Mouse (Mus musculus) lung, postnatal 4 days (tissue): ENCODE measurements around the gene Sh2d3c.

ENCODE experiments used
- DNase-seq, 2 experiments: peaks; one replicate each; pipeline ENCODE4 v3.0.0; 2021

The Sh2d3c gene

DNA sequence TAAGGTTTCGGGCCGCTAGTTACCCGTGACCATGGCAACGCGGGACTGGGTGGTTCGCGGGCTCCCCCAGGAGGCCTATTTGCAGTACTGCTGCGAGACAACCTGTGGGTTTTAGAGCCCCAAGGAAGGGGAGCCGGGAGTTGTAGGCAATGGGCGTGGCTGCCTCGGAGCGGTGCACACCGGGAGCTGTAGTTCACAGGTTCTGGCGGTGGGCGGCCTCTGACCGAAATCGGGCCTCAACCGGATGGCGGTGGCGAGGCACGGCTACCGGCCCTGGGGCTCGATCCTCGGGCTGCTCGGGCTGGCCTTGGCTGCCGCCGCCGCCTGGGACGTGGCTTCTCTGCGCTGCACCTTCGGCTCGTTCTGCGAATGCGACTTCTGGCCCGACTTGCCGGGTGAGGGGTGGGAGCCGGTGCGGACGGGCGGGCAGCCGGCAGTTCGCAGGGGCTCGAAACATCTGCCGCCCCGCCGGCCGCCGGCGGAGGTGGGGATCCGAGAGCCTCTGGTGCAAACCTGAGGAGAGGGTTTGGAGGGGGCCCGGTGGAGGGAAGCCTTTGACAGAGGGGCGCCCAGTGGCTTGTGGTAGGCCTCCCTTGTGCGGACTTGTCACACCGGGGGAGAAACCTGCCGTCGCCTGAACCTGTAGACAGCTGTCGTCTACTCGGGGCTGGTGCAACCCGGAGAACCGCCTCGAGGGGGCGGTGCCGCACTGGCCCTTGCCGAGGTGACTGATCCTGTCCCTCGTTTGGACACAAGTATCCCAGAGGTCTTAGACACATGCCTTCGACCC lies 36.4 kb downstream of the Sh2d3c start, which contains the start of gene Tor2a:
Tor2a (plus strand) TSS at position 179 of the 790 bp plus-strand sequence.
- peak; percentile 98 for DNase-seq

DNA sequence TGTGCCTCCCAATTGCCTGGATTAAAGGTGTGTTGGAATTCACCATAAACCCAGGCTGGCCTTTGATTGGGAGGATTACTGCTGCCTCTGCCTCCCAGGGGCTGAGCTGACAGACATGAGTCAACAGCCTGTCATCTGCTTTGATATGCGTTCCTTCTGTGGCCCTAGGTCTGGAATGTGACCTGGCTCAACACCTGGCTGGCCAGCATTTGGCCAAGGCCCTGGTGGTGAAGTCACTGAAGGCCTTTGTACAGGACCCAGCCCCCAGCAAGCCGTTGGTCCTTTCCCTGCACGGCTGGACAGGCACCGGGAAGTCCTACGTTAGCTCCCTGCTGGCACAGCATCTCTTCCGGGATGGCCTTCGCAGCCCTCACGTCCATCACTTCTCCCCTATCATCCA lies 37.6 kb downstream of the Sh2d3c start:
- no peak for DNase-seq

DNA sequence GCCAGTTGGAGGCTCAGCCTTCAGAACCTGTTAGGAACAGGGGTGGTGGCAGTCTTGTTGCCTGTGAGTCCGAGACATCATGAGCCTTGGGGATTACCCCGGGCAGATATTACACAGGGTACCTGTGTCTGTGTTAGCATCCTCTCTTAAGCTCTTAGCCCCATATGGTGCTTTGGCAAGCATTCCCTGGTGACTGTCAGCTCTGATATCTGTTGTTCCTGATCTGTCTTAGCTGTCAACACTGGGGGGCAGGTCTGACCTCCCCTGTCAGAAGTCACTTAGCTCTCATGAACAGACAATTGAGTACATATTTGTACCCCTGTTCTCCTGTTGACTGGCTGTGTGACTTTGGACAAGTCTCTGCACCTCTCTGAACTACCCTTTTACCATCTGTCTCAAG lies 38.1 kb downstream of the Sh2d3c start:
- DNase-seq, result no peak

DNA sequence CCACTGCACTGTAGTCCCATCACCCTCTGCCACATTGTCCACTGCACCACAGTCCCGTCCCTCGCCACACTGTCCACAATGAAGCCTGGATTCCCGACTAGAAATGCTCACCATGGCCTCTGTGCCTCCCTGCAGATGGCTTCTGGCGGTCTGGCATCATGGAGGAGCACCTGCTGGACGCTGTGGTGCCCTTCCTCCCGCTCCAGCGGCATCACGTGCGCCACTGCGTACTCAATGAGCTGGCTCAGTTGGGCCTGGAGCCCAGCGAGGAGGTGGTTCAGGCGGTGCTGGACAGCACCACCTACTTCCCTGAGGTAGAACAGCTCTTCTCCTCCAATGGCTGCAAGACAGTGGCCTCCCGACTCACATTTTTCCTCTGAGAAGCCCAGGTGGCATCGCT lies 40.5 kb downstream of the Sh2d3c start:
- DNase-seq, result no peak

DNA sequence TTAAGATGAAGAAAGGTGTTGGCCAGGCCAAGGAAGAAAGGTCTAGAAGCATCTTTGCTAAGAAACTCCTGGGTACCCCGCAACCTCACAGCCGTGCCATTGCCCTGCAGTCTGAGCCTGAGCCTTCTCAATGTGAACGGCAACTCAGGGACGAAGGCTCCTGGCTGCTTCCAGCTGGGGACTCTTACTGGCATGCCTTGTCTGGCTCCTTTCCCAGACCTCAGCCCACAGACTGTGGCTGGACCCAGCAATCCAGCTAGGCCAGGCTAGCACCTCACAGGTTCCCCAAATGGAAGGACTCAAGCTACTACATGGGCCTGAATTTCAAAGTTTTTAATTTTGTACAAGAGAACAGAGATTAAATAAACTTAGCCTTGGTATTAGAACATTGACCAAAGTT lies 41.0 kb downstream of the Sh2d3c start:
- DNase-seq, result no peak

DNA sequence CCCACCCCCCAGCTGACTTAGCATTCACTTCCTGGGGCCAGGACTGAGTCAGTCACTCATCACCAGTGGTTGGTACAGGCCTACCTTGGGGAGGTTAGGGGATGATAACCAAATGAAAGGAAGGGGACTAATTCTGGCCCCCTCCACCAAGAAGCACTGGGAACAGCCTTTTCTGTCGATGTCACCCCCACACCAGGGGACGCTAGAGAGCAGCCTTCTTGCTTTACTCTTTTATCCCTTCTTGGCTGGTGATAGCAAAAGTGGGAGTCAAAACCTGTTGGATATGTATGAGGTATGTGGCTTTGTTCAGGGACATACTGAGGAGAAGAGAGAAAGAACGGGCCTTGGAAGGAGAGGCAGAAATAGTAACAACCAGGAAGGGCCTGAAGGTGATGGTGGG lies 42.5 kb downstream of the Sh2d3c start:
- DNase-seq, result no peak

DNA sequence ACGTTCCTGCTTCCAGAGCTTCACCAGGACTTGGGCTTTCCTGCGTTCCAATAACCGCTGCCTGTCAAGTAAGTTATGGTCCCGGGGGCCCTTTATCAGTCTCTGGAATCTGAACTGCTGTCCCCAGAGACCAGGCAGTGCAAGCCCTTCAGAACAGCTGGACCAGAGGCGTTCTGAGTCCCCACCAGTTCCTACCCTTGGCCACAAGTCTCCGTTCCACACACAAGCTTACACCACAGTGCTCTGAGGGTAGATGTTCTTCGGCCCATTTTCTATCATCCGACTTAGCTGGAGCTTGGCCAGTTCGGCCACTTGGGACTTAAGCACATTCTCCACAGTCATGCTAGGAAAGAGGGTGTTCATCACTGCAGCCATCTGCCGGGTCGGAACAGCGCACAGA lies 46.4 kb downstream of the Sh2d3c start:
- no peak for DNase-seq

DNA sequence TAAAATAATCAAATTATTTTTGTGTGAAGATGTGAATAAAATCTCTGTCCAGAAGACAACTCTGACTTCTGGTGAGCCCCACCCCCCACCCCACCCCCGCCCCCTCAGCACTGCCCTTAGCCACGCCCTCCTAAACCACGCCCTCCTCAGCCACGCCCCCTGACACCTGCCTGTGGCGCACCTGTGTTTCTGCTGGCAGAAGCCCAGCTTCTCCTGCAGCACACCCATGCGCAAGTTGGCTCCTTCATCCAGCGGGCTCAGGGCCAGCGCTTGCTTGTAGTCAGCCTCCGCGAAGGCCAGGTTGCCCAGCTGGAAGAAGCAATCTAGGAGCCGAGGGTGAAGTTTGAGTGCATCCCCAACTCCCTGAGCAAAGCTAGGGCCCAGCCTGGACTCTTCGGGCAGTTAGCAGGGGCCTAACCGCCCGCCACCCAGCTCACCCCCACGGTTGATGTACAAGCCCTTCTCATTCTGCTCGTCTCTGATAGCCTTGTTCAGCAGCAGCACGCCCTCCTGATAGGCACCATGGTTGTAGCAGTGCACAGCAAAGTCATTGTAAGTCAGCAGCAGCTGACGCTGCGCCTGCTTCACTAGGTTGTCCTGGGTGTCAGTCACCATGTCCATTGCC lies 47.9 kb downstream of the Sh2d3c start:
- peak; percentile 73 to 78 for DNase-seq

DNA sequence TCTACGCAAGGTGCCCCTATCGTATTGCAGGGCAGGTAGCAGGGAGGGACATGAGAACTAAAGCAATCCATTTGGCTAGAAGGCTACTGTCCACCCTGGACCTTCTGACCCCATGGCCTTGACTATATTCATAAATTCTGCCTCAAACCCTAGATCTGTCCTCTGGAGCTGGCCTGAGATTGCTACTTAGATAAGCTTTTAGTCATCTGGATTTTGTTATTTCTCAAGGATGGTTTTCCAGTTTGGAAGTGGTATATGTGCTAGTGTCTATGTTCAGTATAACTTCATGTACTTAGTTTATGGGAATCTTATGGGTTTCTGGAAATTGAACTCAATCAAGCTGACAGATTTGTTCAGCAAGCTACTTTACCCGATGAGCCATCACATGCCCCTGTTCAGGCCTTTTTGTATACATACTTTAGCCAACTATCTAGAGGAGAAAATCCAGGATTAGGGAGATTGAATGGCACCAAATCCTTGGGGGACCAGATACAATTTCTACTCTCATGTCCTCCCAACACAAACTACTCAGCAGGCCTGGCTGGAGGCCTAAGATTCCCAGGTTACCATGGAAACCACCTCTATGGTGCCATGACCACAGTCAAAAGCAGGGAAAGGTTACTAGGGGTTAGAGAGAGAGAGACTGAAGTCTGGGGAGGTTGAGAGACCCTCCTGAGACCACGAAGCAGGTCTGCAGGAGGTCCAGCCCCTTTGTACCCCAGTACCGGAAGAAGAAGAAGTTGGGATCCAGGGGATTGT lies 48.7 kb downstream of the Sh2d3c start:
- DNase-seq, result no peak

DNA sequence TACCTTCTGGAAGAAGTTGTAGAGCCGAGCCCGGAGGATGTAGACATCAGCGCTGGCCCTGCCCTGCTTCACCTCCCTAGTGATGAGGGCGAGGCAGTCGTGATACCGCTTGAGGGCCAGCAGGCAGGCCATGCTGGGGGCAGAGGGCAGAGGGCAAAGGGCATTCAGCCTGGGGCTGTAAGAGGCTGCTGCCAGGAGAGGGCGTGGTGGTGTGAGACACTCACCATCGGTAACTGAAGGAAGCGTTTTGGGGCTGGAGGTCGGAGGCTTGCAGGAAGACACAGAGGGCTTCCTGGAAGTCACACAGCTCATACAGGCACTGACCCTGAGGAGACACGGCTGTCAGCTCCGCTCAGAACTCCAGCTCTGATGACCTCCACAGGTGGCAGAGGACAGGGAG lies 51.0 kb downstream of the Sh2d3c start:
- no peak for DNase-seq

DNA sequence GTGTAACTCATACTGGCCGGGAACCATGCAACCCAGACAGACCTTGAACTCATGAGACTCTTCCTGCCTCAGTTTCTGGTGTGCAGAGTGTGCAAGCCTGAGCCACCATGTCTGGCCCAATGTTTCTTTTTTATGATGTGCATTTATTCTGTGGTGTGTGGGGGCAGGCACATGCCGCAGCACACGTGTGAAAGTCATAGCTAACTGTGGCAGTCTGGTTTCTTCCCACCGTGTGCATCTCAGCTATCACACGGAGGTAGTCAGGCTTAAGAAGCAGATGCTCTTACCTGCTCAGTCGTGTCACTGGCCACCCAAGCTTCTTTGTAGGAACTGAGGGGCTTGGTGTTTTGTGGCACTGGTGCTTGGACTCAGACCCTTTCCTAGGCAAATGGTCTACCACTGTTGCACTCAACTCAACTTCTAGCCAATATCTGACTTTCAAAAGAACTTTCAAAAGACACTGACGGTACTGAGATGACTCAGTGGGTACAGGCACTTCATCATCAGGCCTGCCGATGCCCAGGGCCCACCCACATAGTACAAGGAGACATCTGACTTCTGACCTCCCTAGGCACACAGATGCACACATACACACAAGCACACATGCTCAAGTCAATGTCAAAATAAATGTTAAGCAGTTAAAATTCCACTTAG lies 51.9 kb downstream of the Sh2d3c start:
- DNase-seq, result no peak

DNA sequence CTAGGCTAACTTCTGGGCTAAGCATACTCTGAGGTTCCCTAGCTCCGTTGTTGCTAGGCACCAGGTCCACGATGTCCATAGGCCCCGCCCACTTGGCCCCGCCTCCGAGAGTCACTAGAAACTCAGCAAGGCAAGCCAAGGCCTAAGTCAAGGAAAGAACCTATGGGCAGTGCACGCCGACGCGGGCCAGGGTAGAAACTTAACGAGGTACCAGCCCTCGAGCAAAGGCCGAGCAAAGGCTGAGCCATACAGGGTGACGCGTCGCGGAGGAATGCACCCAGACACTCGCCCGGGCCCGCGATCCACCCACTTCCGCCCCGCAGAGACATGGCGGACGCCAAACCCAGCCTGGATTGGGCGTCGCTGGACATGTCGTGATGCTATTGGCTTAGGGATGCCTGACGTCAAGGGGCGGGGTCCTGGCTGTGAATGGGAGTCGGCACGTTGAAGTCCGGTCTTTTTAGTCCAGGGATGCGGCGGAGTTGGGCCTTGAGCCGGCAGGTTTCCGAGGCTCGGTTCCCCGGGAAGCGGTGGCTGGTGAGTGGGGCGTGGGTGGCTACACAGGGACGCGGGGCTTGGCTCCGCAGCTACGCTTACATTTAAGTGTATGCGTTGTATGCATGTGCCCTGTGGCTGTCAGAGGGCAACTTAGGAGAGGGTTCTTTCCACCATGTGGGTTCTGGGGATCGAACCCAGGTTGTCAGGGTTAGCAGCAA lies 54.7 kb downstream of the Sh2d3c start, which contains the start of the genes Ttc16 and Ptrh1:
Ttc16 (minus strand) TSS at position 275 of the 716 bp plus-strand sequence.
Ptrh1 (plus strand) TSS at position 428 of the 716 bp plus-strand sequence.
- peak; percentile 98 to 99 for DNase-seq

DNA sequence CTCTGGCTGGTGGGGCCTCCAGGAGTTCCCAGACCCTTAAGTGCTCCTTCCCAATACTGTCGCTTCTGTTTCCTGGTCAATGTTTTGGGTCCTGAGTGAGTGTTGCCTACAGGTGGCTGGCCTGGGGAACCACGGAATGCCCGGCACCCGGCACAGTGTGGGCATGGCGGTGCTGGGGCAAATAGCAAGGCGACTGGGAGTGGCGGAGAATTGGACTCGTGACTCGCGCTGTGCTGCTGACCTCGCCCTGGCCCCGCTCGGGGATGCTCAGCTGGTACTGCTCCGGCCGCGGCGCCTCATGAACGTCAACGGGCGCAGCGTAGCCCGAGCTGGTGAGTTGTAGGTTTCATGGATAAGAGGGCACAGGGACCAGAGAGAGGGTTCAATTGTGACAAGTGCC lies 55.3 kb downstream of the Sh2d3c start:
- no peak for DNase-seq

DNA sequence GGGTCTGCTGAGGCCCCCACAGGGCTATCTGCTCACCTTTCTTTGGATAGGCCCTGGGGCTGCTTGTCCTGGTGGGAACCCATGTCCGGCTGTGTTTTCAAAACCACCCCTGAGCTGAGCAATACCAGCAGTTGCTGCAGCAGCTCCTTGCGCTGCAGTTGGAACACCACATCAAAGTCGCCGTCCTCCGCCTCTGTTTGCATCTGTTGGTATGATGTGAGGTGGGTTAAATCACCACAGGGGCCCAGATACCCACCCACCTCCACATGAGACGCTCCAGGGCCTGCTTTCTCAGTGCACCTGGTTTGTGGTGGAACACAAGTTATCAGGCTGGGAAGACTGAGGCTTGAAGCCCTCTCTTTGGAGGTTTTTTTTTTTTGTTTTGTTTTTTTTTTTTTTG lies 57.2 kb downstream of the Sh2d3c start:
- DNase-seq, result no peak

DNA sequence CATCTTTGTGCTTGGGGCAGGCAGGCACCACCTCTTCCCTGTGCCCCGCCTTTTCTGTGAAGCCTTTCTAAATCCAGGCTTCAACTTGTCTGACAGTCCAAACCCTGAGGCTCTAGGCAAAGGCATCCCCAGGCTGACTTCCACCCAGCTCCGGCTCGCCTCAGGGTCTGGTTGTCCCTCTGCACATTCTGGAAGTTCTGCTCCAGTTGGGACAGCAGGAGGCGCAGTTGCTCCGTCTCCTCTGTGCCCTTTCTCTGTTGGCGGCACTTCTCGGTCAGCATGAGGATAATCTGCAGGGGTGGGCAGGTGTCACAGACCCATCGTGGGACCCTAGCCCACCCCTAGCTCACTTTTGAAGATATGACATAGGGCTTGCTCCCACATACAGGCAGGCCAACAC lies 58.3 kb downstream of the Sh2d3c start:
- DNase-seq, result peak; percentile 80 to 83

DNA sequence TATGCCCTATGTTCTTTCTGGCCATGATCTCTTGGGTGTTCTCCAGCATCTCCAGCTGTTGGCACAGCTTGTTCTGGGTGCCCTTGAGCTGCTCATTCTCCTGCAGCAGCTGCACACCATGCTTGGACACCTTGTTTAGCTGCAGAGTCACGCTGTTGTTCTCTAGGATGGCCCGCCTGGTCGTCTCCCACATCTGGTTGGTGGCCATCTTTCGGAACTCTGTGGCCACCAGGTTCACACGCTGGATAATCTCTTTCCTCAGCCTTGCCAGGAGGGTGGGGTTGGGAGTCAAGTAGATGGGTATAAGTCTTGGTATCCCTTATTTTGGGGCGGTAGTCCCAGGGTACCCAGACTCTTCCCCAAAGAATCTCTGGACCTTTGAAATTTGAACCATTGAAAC lies 58.9 kb downstream of the Sh2d3c start:
- DNase-seq, result no peak

DNA sequence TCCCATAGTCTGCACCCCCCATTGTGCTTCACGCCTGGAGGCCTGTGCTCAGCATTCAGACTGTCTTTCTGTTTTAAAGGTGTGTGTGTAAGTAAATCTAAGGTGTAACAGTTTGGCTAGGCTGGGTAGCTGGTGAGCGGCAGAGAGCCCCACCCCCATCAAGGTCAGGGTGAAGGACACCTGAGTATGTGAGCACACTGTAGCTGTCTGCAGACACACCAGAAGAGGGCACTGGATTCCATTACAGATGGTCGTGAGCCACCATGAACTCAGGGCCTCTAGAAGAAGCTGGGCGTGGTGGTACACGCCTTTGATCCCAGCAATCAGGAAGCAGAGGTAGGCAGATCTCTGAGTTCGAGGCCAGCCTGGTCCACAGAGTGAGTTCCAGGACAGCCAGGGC lies 60.9 kb downstream of the Sh2d3c start:
- DNase-seq, result no peak

DNA sequence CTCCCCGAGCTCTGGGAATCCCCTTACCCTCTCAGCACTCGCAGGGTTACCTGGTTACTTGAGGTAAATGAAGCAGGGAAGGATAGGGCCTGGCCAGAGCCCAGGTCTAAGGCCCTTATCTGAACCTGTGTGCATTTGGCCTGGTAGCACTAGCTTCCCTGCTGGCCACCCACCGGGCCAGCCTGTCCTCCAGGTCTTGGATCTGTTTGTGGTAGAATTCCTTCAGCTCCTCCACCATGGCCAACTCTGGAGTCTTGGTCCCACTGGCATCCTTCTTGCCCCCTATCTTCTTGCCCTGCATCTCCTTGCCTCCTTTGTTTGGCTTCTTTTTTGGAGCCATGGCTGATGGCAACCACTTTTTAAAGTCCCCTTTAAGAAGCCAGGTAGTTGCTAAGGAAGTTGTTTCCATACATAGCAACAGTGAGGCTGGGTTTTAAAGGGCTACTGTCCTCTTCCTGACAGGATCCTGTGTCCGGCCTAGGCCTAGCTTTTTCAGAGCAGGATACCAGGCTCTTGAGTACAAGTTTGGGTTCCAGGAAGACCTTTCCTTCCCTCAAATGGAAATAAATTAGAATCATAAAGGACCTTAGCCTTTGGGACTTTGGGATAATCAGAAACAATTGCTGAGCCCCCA lies 63.3 kb downstream of the Sh2d3c start, which contains the start of gene Cfap157:
Cfap157 (minus strand) TSS at position 381 of the 634 bp plus-strand sequence.
- DNase-seq, result peak in 1 of 2 experiments; percentile 35

DNA sequence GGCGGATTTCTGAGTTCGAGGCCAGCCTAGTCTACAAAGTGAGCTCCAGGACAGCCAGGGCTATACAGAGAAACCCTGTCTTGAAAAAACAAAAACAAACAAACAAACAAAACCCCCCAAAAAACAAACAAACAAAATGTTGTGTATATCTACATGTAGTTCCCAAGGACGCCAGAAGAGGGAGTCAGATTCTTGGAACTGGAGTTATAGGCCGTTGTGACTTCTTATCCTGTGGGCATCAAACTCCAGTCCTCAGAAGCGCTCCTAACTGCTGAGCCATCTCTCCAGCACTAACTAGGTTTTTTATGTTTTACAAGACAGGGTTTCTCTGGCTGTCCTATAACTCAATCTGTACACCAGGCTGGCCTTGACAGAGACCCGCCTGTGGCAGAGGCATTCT lies 66.3 kb downstream of the Sh2d3c start:
- no peak for DNase-seq

DNA sequence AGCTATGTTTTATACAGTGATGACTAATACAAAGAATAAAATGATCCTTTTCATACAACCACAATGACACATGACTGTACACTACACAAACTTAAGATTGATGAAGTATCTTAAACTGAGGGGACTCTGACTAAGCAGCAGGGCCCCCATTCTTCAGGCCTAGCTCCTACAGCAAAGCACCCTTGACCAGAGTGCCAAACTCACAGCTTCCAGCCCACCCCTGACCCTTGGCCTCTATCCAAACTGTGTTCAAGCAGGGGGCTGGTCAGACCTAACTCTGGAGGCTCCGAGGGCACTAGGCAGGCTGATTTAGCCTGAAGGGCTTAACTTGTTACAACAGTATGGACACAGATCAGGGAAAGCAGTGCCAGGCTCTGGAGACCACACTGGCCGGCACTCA lies 67.7 kb downstream of the Sh2d3c start:
- DNase-seq, result no peak

DNA sequence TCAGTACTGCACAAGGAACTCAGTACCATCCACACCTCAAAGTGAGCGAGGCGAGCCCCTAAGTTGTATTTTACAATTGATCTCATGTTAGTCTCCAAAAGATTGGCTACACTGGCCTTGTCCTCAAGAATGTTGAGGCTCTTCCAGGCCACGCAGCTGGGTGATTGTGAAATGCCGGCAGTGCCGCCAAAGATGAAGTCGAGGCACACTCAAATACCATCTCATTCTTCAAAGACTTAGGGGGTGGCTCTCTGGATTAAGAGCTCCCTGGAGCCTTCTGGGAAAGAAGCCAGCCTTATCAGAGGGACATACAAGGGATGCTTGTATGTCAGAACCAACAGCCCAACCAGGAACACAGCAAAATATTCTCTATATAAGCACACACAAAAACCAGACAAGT lies 70.4 kb downstream of the Sh2d3c start:
- peak; percentile 57 to 87 for DNase-seq
